Mouse (Mus musculus): ENCODE data around the gene Ttc9b. TPM values are rescaled to one million over a fixed set of nuclear protein-coding genes. Genes with fewer than 3 reads are reported as not detected.
"Not testable (repeated sequence)": the region's sequence is repeated elsewhere in the genome, so short reads cannot be mapped to it uniquely, and the experiment has no call there.

Ttc9b gene
- polyA plus RNA-seq, 1 experiment = not detected

GRCm38 (mm10) chr7:27628190-27628589, 25.5 kb upstream of the Ttc9b start:
- 94% methylated on average over 6 of the region's 6 CpGs for WGBS
- Histone ChIP-seq H3K4me3 (replicated peaks; ENCODE audit: control insufficient read depth, low read depth, low read length) (no peak overlapping the region), H3K4me1 (ENCODE audit: control insufficient read depth, insufficient read depth, low read length) (no peaks in the 10 kb centered on the region), H3K27ac (ENCODE audit: control insufficient read depth, insufficient read depth, low read depth, low read length, poor library complexity) (no peak overlapping the region)
- TF ChIP-seq POLR2A (IDR thresholded peaks at IDR 0.05; ENCODE audit: borderline replicate concordance, control insufficient read depth, low read depth, low read length) (no peak), CTCF (IDR thresholded peaks at IDR 0.05; ENCODE audit: control insufficient read depth, insufficient read depth, low read length) (no peak)

- 92% methylated on average over 7 of the region's 7 CpGs for WGBS
- not testable (repeated sequence) for H3K27ac ChIP-seq (ENCODE audit: control insufficient read depth, insufficient read depth, low read depth, low read length, poor library complexity); H3K4me1 ChIP-seq (ENCODE audit: control insufficient read depth, insufficient read depth, low read length); H3K4me3 ChIP-seq (replicated peaks; ENCODE audit: control insufficient read depth, low read depth, low read length)
These were observed 24.9 kb upstream of the Ttc9b start for GRCm38 (mm10) chr7:27628816-27629215.

GRCm38 (mm10) chr7:27631439-27631838, 22.3 kb upstream of the Ttc9b start:
- Histone ChIP-seq H3K4me3 (replicated peaks; ENCODE audit: control insufficient read depth, low read depth, low read length) (no peak overlapping the region), H3K4me1 (ENCODE audit: control insufficient read depth, insufficient read depth, low read length) (no peaks in the 10 kb centered on the region), H3K27ac (ENCODE audit: control insufficient read depth, insufficient read depth, low read depth, low read length, poor library complexity) (no peak overlapping the region)
- TF ChIP-seq POLR2A (IDR thresholded peaks at IDR 0.05; ENCODE audit: borderline replicate concordance, control insufficient read depth, low read depth, low read length) (no peak), CTCF (IDR thresholded peaks at IDR 0.05; ENCODE audit: control insufficient read depth, insufficient read depth, low read length) (no peak)
- 97% methylated on average over 4 of the region's 4 CpGs for WGBS

GRCm38 (mm10) chr7:27633166-27633565, 20.5 kb upstream of the Ttc9b start:
- 87% methylated on average over 6 of the region's 6 CpGs for WGBS
- Histone ChIP-seq H3K27ac (ENCODE audit: control insufficient read depth, insufficient read depth, low read depth, low read length, poor library complexity) (no peak overlapping the region), H3K4me3 (replicated peaks; ENCODE audit: control insufficient read depth, low read depth, low read length) (no peak overlapping the region), H3K4me1 (ENCODE audit: control insufficient read depth, insufficient read depth, low read length) (no peaks in the 10 kb centered on the region)
- no peak for TF ChIP-seq CTCF (IDR thresholded peaks at IDR 0.05; ENCODE audit: control insufficient read depth, insufficient read depth, low read length)
- no peak for TF ChIP-seq POLR2A (IDR thresholded peaks at IDR 0.05; ENCODE audit: borderline replicate concordance, control insufficient read depth, low read depth, low read length)

- Histone ChIP-seq H3K27ac (ENCODE audit: control insufficient read depth, insufficient read depth, low read depth, low read length, poor library complexity) (no peak overlapping the region), H3K4me1 (ENCODE audit: control insufficient read depth, insufficient read depth, low read length) (no peaks in the 10 kb centered on the region), H3K4me3 (replicated peaks; ENCODE audit: control insufficient read depth, low read depth, low read length) (no peak overlapping the region)
- 89% methylated on average over 6 of the region's 6 CpGs for WGBS
- TF ChIP-seq POLR2A (IDR thresholded peaks at IDR 0.05; ENCODE audit: borderline replicate concordance, control insufficient read depth, low read depth, low read length) = no peak
- TF ChIP-seq CTCF (IDR thresholded peaks at IDR 0.05; ENCODE audit: control insufficient read depth, insufficient read depth, low read length) = no peak
These were observed 19.0 kb upstream of the Ttc9b start for GRCm38 (mm10) chr7:27634691-27635090.

GRCm38 (mm10) chr7:27635094-27635493, 18.6 kb upstream of the Ttc9b start:
- not testable (repeated sequence) for H3K4me1 ChIP-seq (ENCODE audit: control insufficient read depth, insufficient read depth, low read length); H3K27ac ChIP-seq (ENCODE audit: control insufficient read depth, insufficient read depth, low read depth, low read length, poor library complexity); H3K4me3 ChIP-seq (replicated peaks; ENCODE audit: control insufficient read depth, low read depth, low read length)
- WGBS = 93% methylated on average over 2 of the region's 2 CpGs

- WGBS = 17% methylated on average over 1 of the region's 1 CpGs
- TF ChIP-seq CTCF (IDR thresholded peaks at IDR 0.05; ENCODE audit: control insufficient read depth, insufficient read depth, low read length) (no peak), POLR2A (IDR thresholded peaks at IDR 0.05; ENCODE audit: borderline replicate concordance, control insufficient read depth, low read depth, low read length) (no peak)
- no peaks in the 10 kb centered on the region; the same call in 1 of the 2 replicates for H3K4me1 ChIP-seq (ENCODE audit: control insufficient read depth, insufficient read depth, low read length)
- no peak overlapping the region for H3K4me3 ChIP-seq (replicated peaks; ENCODE audit: control insufficient read depth, low read depth, low read length)
- H3K27ac ChIP-seq (ENCODE audit: control insufficient read depth, insufficient read depth, low read depth, low read length, poor library complexity) = no peak overlapping the region
These were observed 9.2 kb upstream of the Ttc9b start for GRCm38 (mm10) chr7:27644471-27644870.

- 83% methylated on average over 7 of the region's 7 CpGs for WGBS
- no peak for TF ChIP-seq CTCF (IDR thresholded peaks at IDR 0.05; ENCODE audit: control insufficient read depth, insufficient read depth, low read length)
- no peak for TF ChIP-seq POLR2A (IDR thresholded peaks at IDR 0.05; ENCODE audit: borderline replicate concordance, control insufficient read depth, low read depth, low read length)
These were observed 7.2 kb upstream of the Ttc9b start for GRCm38 (mm10) chr7:27646516-27646915.

GRCm38 (mm10) chr7:27647281-27648002, 6.3 kb upstream of the Ttc9b start:
- H3K4me3 ChIP-seq (replicated peaks; ENCODE audit: control insufficient read depth, low read depth, low read length) = no peak overlapping the region
- TF ChIP-seq CTCF (IDR thresholded peaks at IDR 0.05; ENCODE audit: control insufficient read depth, insufficient read depth, low read length) = no peak
- TF ChIP-seq POLR2A (IDR thresholded peaks at IDR 0.05; ENCODE audit: borderline replicate concordance, control insufficient read depth, low read depth, low read length) = no peak
- 84% methylated on average over 6 of the region's 6 CpGs for WGBS
- H3K4me1 ChIP-seq (ENCODE audit: control insufficient read depth, insufficient read depth, low read length) = no peaks in the 10 kb centered on the region; the same call in 1 of the 2 replicates
- H3K27ac ChIP-seq (ENCODE audit: control insufficient read depth, insufficient read depth, low read depth, low read length, poor library complexity) = no peak overlapping the region

More at GRCm38 (mm10) chr7:27646516-27646915, 7.2 kb upstream of the Ttc9b start:
- no peaks in the 10 kb centered on the region for H3K4me1 ChIP-seq (ENCODE audit: control insufficient read depth, insufficient read depth, low read length)
- H3K4me3 ChIP-seq (replicated peaks; ENCODE audit: control insufficient read depth, low read depth, low read length) = no peak overlapping the region
- H3K27ac ChIP-seq (ENCODE audit: control insufficient read depth, insufficient read depth, low read depth, low read length, poor library complexity) = no peak overlapping the region
